Mouse (Mus musculus): ENCODE results near the gene Snai3. TPM values are rescaled to one million over a fixed set of nuclear protein-coding genes. Genes with fewer than 3 reads are reported as not detected.

Gene Snai3
- total and polyA plus RNA-seq, 3 experiments, result 0.06 TPM; not detected in 2

DNA sequence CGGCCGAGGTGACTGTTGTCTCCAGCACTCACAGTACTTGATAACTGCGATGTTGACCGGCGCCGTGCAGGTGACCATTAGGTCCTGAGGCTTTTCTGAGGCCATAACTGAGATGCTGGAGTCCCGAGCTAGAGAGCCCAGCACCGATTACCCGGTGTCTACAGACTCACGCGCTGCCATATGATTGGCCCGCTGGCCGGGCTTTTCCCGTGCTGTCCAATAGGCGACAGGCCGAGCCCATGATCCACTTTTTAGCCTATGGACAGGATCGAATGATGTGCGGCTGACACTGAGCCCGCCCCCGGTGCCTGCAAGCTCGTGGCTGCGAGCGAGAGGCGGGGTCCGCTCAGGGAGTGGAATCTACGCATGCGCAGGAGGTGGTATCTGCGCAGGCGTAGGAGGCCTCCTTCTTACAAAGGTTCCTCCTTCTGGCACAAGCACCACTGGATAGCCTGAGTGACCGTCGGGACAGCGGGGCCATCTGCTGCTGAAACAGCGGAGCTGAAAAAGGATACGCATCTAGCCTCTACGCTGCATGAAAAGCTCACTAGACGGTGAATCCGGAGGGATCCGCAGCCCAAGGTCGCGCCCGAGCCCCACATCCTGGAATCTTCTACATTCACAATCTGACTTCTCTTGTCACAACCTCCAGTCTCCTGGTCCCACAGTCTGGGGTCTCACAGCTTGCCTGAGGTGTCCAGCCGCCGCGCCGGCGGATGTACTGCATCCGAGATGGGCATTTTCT lies 17.1 kb downstream of the Snai3 start, which contains the start of gene Mvd:
Gene Mvd (minus strand): TSS at position 161 of the 745 bp plus-strand sequence.
- Histone ChIP-seq H3K9me3 (replicated peaks; ENCODE audit: insufficient read depth, low read length) (no peaks in the 10 kb centered on the region), H3K9ac (ENCODE audit: control insufficient read depth, low read depth, low read length, poor library complexity, severe bottlenecking) (peak within 1 kb of the TSS; percentile 76), H3K4me1 (ENCODE audit: control insufficient read depth in 1 of 2, insufficient read depth in 2 of 2, low read length in 2 of 2) (peaks cover 0 to 3% of the 10 kb centered on the region in 2 experiments; a peak in 1 of 4 replicates), H3K4me3 (ENCODE audit: control insufficient read depth in 1 of 2, insufficient read depth in 1 of 2, low read depth in 2 of 2, low read length in 2 of 2) (peak within 1 kb of the TSS; percentile 76 to 82), H3K79me2 (ENCODE audit: control insufficient read depth, insufficient read depth, low read length, poor library complexity) (0 out of 2 replicates have a peak, but pooled peaks cover 3% of the 10 kb centered on the region), H3K27ac (ENCODE audit: control insufficient read depth, low read depth, low read length) (peak within 1 kb of the TSS; percentile 74), H3K36me3 (ENCODE audit: control insufficient read depth in 1 of 2, insufficient read depth in 2 of 2, low read length in 2 of 2) (no peaks in the 10 kb centered on the region), H3K27me3 (ENCODE audit: control insufficient read depth in 1 of 2, insufficient read depth in 2 of 2, low read length in 2 of 2) (no peaks in the 10 kb centered on the region)
- peak; percentile 99 for DNase-seq (ENCODE audit: low read depth, low spot score)
- no peak for TF ChIP-seq UBTF (IDR thresholded peaks at IDR 0.05; ENCODE audit: borderline replicate concordance, insufficient read depth, low read depth, low read length)
- TF ChIP-seq RAD21 (IDR thresholded peaks at IDR 0.05; ENCODE audit: low read depth, low read length), result no peak; the same call in 1 of the 2 replicates
- no peak for TF ChIP-seq ZMIZ1 (IDR thresholded peaks at IDR 0.05; ENCODE audit: low read depth, low read length)
- peak; percentile 66 to 92; a peak in 3 of 4 replicates for TF ChIP-seq POLR2A (IDR thresholded peaks at IDR 0.05; ENCODE audit: control insufficient read depth in 1 of 2, insufficient read depth in 1 of 2, low read depth in 1 of 2, low read length in 2 of 2, poor library complexity in 1 of 2)
- peak; percentile 59; the same call in 1 of the 2 replicates for TF ChIP-seq HCFC1 (IDR thresholded peaks at IDR 0.05; ENCODE audit: low read depth, low read length)
- no peak for TF ChIP-seq ZKSCAN1 (IDR thresholded peaks at IDR 0.05; ENCODE audit: low read depth, low read length)
- no peak for TF ChIP-seq ETS1 (IDR thresholded peaks at IDR 0.05; ENCODE audit: low read depth, low read length)
- no peak for TF ChIP-seq RCOR1 (IDR thresholded peaks at IDR 0.05; ENCODE audit: low read depth, low read length)
- no peak for TF ChIP-seq ZNF384 (IDR thresholded peaks at IDR 0.05; ENCODE audit: low read depth, low read length)
- no peak for TF ChIP-seq GATA1 (IDR thresholded peaks at IDR 0.05; ENCODE audit: low read depth, low read length)
- TF ChIP-seq E2F4 (IDR thresholded peaks at IDR 0.05; ENCODE audit: borderline replicate concordance, low read depth, low read length), result no peak
- TF ChIP-seq NRF1 (IDR thresholded peaks at IDR 0.05; ENCODE audit: insufficient read depth, low read depth, low read length, poor library complexity, severe bottlenecking), result peak; percentile 98
- TF ChIP-seq KAT2A (conservative IDR thresholded peaks at IDR 0.05; ENCODE audit: low read depth, low read length), result no peak
- TF ChIP-seq POLR2AphosphoS2 (IDR thresholded peaks at IDR 0.05; ENCODE audit: low read length), result peak; percentile 79; the same call in 1 of the 2 replicates
- TF ChIP-seq BHLHE40 (IDR thresholded peaks at IDR 0.05; ENCODE audit: borderline replicate concordance, low read depth, low read length), result no peak
- no peak for TF ChIP-seq TAL1 (IDR thresholded peaks at IDR 0.05; ENCODE audit: low read length)
- TF ChIP-seq USF2 (IDR thresholded peaks at IDR 0.05; ENCODE audit: borderline replicate concordance in 1 of 2, insufficient read depth in 1 of 2, low read depth in 1 of 2, low read length in 2 of 2), result no peak
- no peak for TF ChIP-seq EP300 (IDR thresholded peaks at IDR 0.05; ENCODE audit: low read depth in 1 of 2, low read length in 2 of 2)
- peak; percentile 66 for TF ChIP-seq SIN3A (IDR thresholded peaks at IDR 0.05; ENCODE audit: low read length)
- no peak for TF ChIP-seq ZC3H11A (IDR thresholded peaks at IDR 0.05; ENCODE audit: low read depth, low read length)
- 0 out of 2 replicates have a peak, but pooled peaks have one; percentile 3 for TF ChIP-seq SMC3 (IDR thresholded peaks at IDR 0.05; ENCODE audit: low read depth, low read length)
- TF ChIP-seq TBP (IDR thresholded peaks at IDR 0.05; ENCODE audit: low read depth, low read length), result peak; percentile 67
- TF ChIP-seq MYC (IDR thresholded peaks at IDR 0.05; ENCODE audit: low read depth, low read length), result peak; percentile 43; the same call in 1 of the 2 replicates
- TF ChIP-seq JUND (IDR thresholded peaks at IDR 0.05; ENCODE audit: low read depth, low read length), result no peak
- no peak for TF ChIP-seq POLR2AphosphoS5 (IDR thresholded peaks at IDR 0.05; ENCODE audit: borderline replicate concordance, low read depth, low read length)
- peak; percentile 53 for TF ChIP-seq MXI1 (IDR thresholded peaks at IDR 0.05; ENCODE audit: low read depth, low read length)
- TF ChIP-seq CTCF (IDR thresholded peaks at IDR 0.05 in 2 of 3, conservative IDR thresholded peaks at IDR 0.05 in 1 of 3; ENCODE audit: control insufficient read depth in 1 of 3, insufficient read depth in 1 of 3, low read depth in 2 of 3, low read length in 3 of 3, poor library complexity in 1 of 3, severe bottlenecking in 1 of 3), result no peak; a peak in 1 of 6 replicates
- TF ChIP-seq USF1 (IDR thresholded peaks at IDR 0.05; ENCODE audit: low read depth, low read length), result peak; percentile 56; the same call in 1 of the 2 replicates
- TF ChIP-seq MAFK (IDR thresholded peaks at IDR 0.05; ENCODE audit: borderline replicate concordance, low read depth, low read length), result no peak
- TF ChIP-seq MAX (IDR thresholded peaks at IDR 0.05; ENCODE audit: low read length), result peak; percentile 58; the same call in 1 of the 2 replicates
- no peak for TF ChIP-seq CHD1 (IDR thresholded peaks at IDR 0.05; ENCODE audit: low read depth, low read length)
- peak; percentile 52; the same call in 1 of the 2 replicates for TF ChIP-seq ELF1 (IDR thresholded peaks at IDR 0.05; ENCODE audit: low read depth, low read length)
- no peak for TF ChIP-seq CHD2 (IDR thresholded peaks at IDR 0.05; ENCODE audit: low read length)
- peak; percentile 87 for TF ChIP-seq NELFE (IDR thresholded peaks at IDR 0.05; ENCODE audit: low read depth, low read length)
- no peak for TF ChIP-seq MEF2A (IDR thresholded peaks at IDR 0.05; ENCODE audit: extremely low read depth, insufficient replicate concordance, low read depth, low read length, poor library complexity, severe bottlenecking)
- TF ChIP-seq MAZ (IDR thresholded peaks at IDR 0.05; ENCODE audit: low read depth, low read length), result no peak

All from MEL (cell line).